Mouse (Mus musculus) ES-E14 (cell line): Measurements from ENCODE around the gene Ubn2. TPM values are rescaled to one million over a fixed set of nuclear protein-coding genes. Genes with fewer than 3 reads are reported as not detected.

Experiments used
- DNase-seq: peaks from one replicate; pipeline ENCODE4 v3.0.0-alpha.2; 2013; ENCODE audit warnings: low read depth, low spot score
- H3K27ac ChIP-seq: 2 replicates; pipeline ENCODE4 v1.5.1; 2012; ENCODE audit warnings: low read depth, mild to moderate bottlenecking, low read length, moderate library complexity, mixed read lengths; ENCODE audit not compliant: poor library complexity, insufficient read depth, severe bottlenecking
- H3K36me3 ChIP-seq: 2 replicates; pipeline ENCODE4 v1.6.1; 2012; ENCODE audit warnings: mild to moderate bottlenecking, low read length, moderate library complexity, mixed read lengths; ENCODE audit not compliant: control insufficient read depth, poor library complexity, insufficient read depth, severe bottlenecking
- H3K4me1 ChIP-seq, 2 experiments: fragments of 150-350 bp in 1 of 2; sonication (generic) in 1 of 2; 2 replicates each; pipeline ENCODE4 v1.6.1; 2012; ENCODE audit warnings: low read length in 2 of 2, mild to moderate bottlenecking in 1 of 2, mixed read lengths in 1 of 2; ENCODE audit not compliant: control insufficient read depth in 2 of 2, insufficient read depth in 2 of 2, poor library complexity in 1 of 2
- H3K4me3 ChIP-seq, 2 experiments: fragments of 150-350 bp in 1 of 2; sonication (generic) in 1 of 2; 2 replicates each; pipeline ENCODE4 v1.5.1; 2012; ENCODE audit warnings: low read length in 2 of 2, low read depth in 1 of 2, mild to moderate bottlenecking in 1 of 2, mixed read lengths in 1 of 2; ENCODE audit not compliant: insufficient read depth in 1 of 2, poor library complexity in 1 of 2, severe bottlenecking in 1 of 2
- H3K9ac ChIP-seq: 2 replicates; pipeline ENCODE4 v1.6.1; 2012; ENCODE audit warnings: low read depth, mild to moderate bottlenecking, low read length, mixed read lengths; ENCODE audit not compliant: poor library complexity, insufficient read depth, severe bottlenecking
- H3K9me3 ChIP-seq: fragments of 150-350 bp; sonication (generic); 2 replicates; pipeline ENCODE4 v1.6.1; 2012; ENCODE audit warnings: low read depth, mild to moderate bottlenecking, low read length; ENCODE audit not compliant: control insufficient read depth, insufficient read depth
- CHD2 ChIP-seq: IDR thresholded peaks from 2 replicates; pipeline ENCODE4 v1.6.1; 2014; ENCODE audit warnings: mild to moderate bottlenecking, low read depth, low read length, inconsistent platforms
- HCFC1 ChIP-seq: IDR thresholded peaks from 2 replicates; pipeline ENCODE4 v1.6.1; 2012; ENCODE audit warnings: low read length, inconsistent platforms, borderline replicate concordance; ENCODE audit not compliant: insufficient read depth
- MAFK ChIP-seq: IDR thresholded peaks from 2 replicates; pipeline ENCODE4 v1.6.1; 2014; ENCODE audit warnings: mild to moderate bottlenecking, low read depth, low read length, inconsistent platforms; ENCODE audit not compliant: insufficient read depth
- ZC3H11A ChIP-seq: IDR thresholded peaks from 2 replicates; pipeline ENCODE4 v1.6.1; 2012; ENCODE audit warnings: low read depth, mild to moderate bottlenecking, inconsistent platforms, low read length, borderline replicate concordance
- ZNF384 ChIP-seq: IDR thresholded peaks from 2 replicates; pipeline ENCODE4 v1.6.1; 2012; ENCODE audit warnings: low read depth, low read length, inconsistent platforms
- in situ Hi-C, 2 experiments: fragments of 600-800 bp; cut with MboI; formaldehyde crosslinking; loops; one replicate each; pipeline ENCODE4 v1.15.1; 2025; ENCODE audit warnings: low sequenced_read_pairs in 2 of 2, inconsistent platforms in 1 of 2; ENCODE audit not compliant: unreplicated experiment in 2 of 2
- total RNA-seq: library from RNA; depleted of rRNA; stranded (reverse); fragments of 300-350 nt; gene quantifications from 2 replicates; pipeline ENCODE4 v1.2.3, GENCODE M21; 2012

Ubn2 gene
- total RNA-seq, 1 experiment: 18.5 TPM

DNA sequence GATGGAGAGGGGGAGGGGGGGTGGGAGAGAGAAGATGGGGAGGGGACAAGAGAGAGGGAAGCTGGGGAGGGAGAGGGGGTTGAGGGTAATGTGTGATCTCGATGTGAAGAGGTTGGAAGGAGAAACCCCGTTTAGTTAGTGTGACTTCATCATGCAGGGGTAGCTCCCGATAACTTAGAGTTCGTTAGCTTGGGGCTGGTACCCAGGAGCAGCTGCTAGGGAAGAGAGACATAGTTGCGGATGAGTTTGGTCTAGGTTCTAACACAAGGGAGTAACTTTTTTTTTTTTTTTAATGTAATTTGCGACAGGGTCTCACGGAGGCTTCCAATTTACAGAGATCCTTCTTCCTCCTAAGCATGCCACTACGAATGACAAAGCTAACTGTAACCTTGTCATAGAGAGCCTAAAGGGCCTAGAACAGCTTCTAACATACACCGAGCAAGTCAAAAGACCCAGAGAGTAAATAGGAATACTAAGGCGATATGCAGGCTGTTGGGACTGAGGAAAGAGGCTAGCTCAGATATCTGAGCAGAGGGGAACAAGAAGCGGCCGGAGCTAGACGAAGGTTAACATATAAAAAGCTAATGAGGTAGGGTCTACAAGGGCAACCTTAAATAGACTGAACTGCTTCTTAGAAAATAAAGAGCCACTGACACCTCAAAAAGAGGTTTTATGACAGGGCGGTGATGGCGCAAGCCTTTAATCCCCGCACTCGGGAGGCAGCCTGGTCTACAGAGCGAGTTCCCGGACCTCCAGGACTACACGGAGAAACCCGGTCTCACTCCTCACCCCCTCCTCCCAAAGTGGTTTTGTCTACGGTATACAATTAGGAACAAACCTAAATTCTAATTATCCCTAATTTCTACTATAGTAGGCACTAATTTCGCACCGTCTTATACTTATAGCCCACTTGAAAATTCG is 99.0 kb downstream of the Ubn2 start:
- Histone ChIP-seq H3K4me3 (peak overlapping the region; percentile 82 to 88), H3K27ac (peak overlapping the region; percentile 49), H3K9me3 (no peaks in the 10 kb centered on the region), H3K36me3 (no peaks in the 10 kb centered on the region), H3K9ac (peak overlapping the region; percentile 62), H3K4me1 (no peaks in the 10 kb centered on the region)
- DNase-seq: no peak
- in situ Hi-C loops: no loop called here
- TF ChIP-seq CHD2: no peak
- no peak for TF ChIP-seq ZNF384
- no peak for TF ChIP-seq ZC3H11A
- TF ChIP-seq HCFC1: no peak

GRCm38 (mm10) chr6:38533428-38534405 is 100.0 kb downstream of the Ubn2 start, which contains the start of gene Fmc1:
TSS of gene Fmc1 (plus strand) at chr6:38533502.
- in situ Hi-C loops: no loop called here
- H3K36me3 ChIP-seq: no peaks in the 10 kb centered on the region
- peak within 1 kb of the TSS; percentile 64 for H3K27ac ChIP-seq
- peak within 1 kb of the TSS; percentile 95 for H3K9ac ChIP-seq
- TF ChIP-seq MAFK (peak; percentile 94), ZC3H11A (no peak), ZNF384 (0 out of 2 replicates have a peak, but pooled peaks have one; percentile 62), CHD2 (no peak), HCFC1 (peak; percentile 95)
- H3K4me1 ChIP-seq: no peaks in the 10 kb centered on the region
- H3K4me3 ChIP-seq: peak within 1 kb of the TSS; percentile 82 to 88
- peak; percentile 97 for DNase-seq
- H3K9me3 ChIP-seq: no peaks in the 10 kb centered on the region

GRCm38 (mm10) chr6:38534640-38535365 is 101.1 kb downstream of the Ubn2 start:
- peak overlapping the region; percentile 82 to 88 for H3K4me3 ChIP-seq
- peak overlapping the region; percentile 82 for H3K27ac ChIP-seq
- no peaks in the 10 kb centered on the region for H3K9me3 ChIP-seq
- no peak for TF ChIP-seq ZC3H11A
- TF ChIP-seq HCFC1: peak; percentile 54; the same call in 1 of the 2 replicates
- no peaks in the 10 kb centered on the region for H3K4me1 ChIP-seq
- H3K9ac ChIP-seq: peak overlapping the region; percentile 95
- in situ Hi-C loops: no loop called here
- H3K36me3 ChIP-seq: no peaks in the 10 kb centered on the region
- peak; percentile 96 for DNase-seq

DNA sequence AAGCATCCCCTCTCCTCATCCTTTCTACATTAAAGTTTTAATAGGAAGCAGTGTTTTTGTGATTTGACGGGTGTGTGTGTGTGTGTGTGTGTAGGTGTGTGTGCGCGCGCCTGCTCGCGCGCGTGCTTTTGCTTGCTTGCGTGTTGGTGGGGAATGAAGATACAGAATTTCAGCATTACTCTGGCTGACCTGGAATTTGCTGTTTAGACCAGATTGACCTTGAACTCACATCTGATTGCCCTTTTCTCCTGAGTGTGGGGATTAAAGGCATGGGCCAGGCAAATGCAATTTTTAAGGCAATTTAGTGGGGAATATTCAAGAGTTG is 101.6 kb downstream of the Ubn2 start:
- Histone ChIP-seq H3K9me3 (no peaks in the 10 kb centered on the region), H3K36me3 (no peaks in the 10 kb centered on the region), H3K4me3 (peak overlapping the region; percentile 82 to 88), H3K4me1 (no peaks in the 10 kb centered on the region), H3K9ac (peak overlapping the region; percentile 95), H3K27ac (no peak overlapping the region)
- DNase-seq: no peak
- TF ChIP-seq CHD2 (no peak), MAFK (no peak), HCFC1 (no peak), ZC3H11A (no peak), ZNF384 (no peak)
- in situ Hi-C loops: no loop called here
